Mouse (Mus musculus) ES-E14 (cell line): ENCODE data around the gene 4933411K16Rik. TPM values are rescaled to one million over a fixed set of nuclear protein-coding genes. Genes with fewer than 3 reads are reported as not detected.

ENCODE experiments used
- DNase-seq: peaks from one replicate; pipeline ENCODE4 v3.0.0-alpha.2; 2013; ENCODE audit warnings: low read depth, low spot score
- H3K27ac ChIP-seq: 2 replicates; pipeline ENCODE4 v1.5.1; 2012; ENCODE audit warnings: low read depth, mild to moderate bottlenecking, low read length, moderate library complexity, mixed read lengths; ENCODE audit not compliant: poor library complexity, insufficient read depth, severe bottlenecking
- H3K36me3 ChIP-seq: 2 replicates; pipeline ENCODE4 v1.6.1; 2012; ENCODE audit warnings: mild to moderate bottlenecking, low read length, moderate library complexity, mixed read lengths; ENCODE audit not compliant: control insufficient read depth, poor library complexity, insufficient read depth, severe bottlenecking
- H3K4me1 ChIP-seq, 2 experiments: fragments of 150-350 bp in 1 of 2; sonication (generic) in 1 of 2; 2 replicates each; pipeline ENCODE4 v1.6.1; 2012; ENCODE audit warnings: low read length in 2 of 2, mild to moderate bottlenecking in 1 of 2, mixed read lengths in 1 of 2; ENCODE audit not compliant: control insufficient read depth in 2 of 2, insufficient read depth in 2 of 2, poor library complexity in 1 of 2
- H3K4me3 ChIP-seq, 2 experiments: fragments of 150-350 bp in 1 of 2; sonication (generic) in 1 of 2; 2 replicates each; pipeline ENCODE4 v1.5.1; 2012; ENCODE audit warnings: low read length in 2 of 2, low read depth in 1 of 2, mild to moderate bottlenecking in 1 of 2, mixed read lengths in 1 of 2; ENCODE audit not compliant: insufficient read depth in 1 of 2, poor library complexity in 1 of 2, severe bottlenecking in 1 of 2
- H3K9ac ChIP-seq: 2 replicates; pipeline ENCODE4 v1.6.1; 2012; ENCODE audit warnings: low read depth, mild to moderate bottlenecking, low read length, mixed read lengths; ENCODE audit not compliant: poor library complexity, insufficient read depth, severe bottlenecking
- H3K9me3 ChIP-seq: fragments of 150-350 bp; sonication (generic); 2 replicates; pipeline ENCODE4 v1.6.1; 2012; ENCODE audit warnings: low read depth, mild to moderate bottlenecking, low read length; ENCODE audit not compliant: control insufficient read depth, insufficient read depth
- CHD2 ChIP-seq: IDR thresholded peaks from 2 replicates; pipeline ENCODE4 v1.6.1; 2014; ENCODE audit warnings: mild to moderate bottlenecking, low read depth, low read length, inconsistent platforms
- HCFC1 ChIP-seq: IDR thresholded peaks from 2 replicates; pipeline ENCODE4 v1.6.1; 2012; ENCODE audit warnings: low read length, inconsistent platforms, borderline replicate concordance; ENCODE audit not compliant: insufficient read depth
- MAFK ChIP-seq: IDR thresholded peaks from 2 replicates; pipeline ENCODE4 v1.6.1; 2014; ENCODE audit warnings: mild to moderate bottlenecking, low read depth, low read length, inconsistent platforms; ENCODE audit not compliant: insufficient read depth
- ZC3H11A ChIP-seq: IDR thresholded peaks from 2 replicates; pipeline ENCODE4 v1.6.1; 2012; ENCODE audit warnings: low read depth, mild to moderate bottlenecking, inconsistent platforms, low read length, borderline replicate concordance
- ZNF384 ChIP-seq: IDR thresholded peaks from 2 replicates; pipeline ENCODE4 v1.6.1; 2012; ENCODE audit warnings: low read depth, low read length, inconsistent platforms
- in situ Hi-C, 2 experiments: fragments of 600-800 bp; cut with MboI; formaldehyde crosslinking; loops; one replicate each; pipeline ENCODE4 v1.15.1; 2025; ENCODE audit warnings: low sequenced_read_pairs in 2 of 2, inconsistent platforms in 1 of 2; ENCODE audit not compliant: unreplicated experiment in 2 of 2
- total RNA-seq: library from RNA; depleted of rRNA; stranded (reverse); fragments of 300-350 nt; gene quantifications from 2 replicates; pipeline ENCODE4 v1.2.3, GENCODE M21; 2012

Gene 4933411K16Rik
- total RNA-seq, 1 experiment: 0.62 TPM

- Histone ChIP-seq H3K9me3 (no peaks in the 10 kb centered on the region), H3K27ac (no peak within 1 kb of the TSS), H3K4me3 (peak within 1 kb of the TSS; percentile 5 to 20; a peak in 1 of 4 replicates), H3K4me1 (peaks cover 0 to 16% of the 10 kb centered on the region in 2 experiments; a peak in 2 of 4 replicates), H3K9ac (no peak within 1 kb of the TSS), H3K36me3 (no peaks in the 10 kb centered on the region)
- in situ Hi-C loops: no loop called here
- TF ChIP-seq ZNF384 (no peak), ZC3H11A (peak; percentile 41; the same call in 1 of the 2 replicates)
- DNase-seq: peak; percentile 57
These were observed 16.4 kb upstream of the 4933411K16Rik start, which contains the start of gene Ankrd2 for GRCm38 (mm10) chr19:42035456-42036248. Ankrd2 (plus strand) TSS chr19:42036000.

GRCm38 (mm10) chr19:42036357-42036756 is 15.7 kb upstream of the 4933411K16Rik start:
- in situ Hi-C loops: no loop called here
- Histone ChIP-seq H3K9ac (no peak overlapping the region), H3K27ac (no peak overlapping the region), H3K4me1 (peaks cover 0 to 16% of the 10 kb centered on the region in 2 experiments; a peak in 2 of 4 replicates), H3K36me3 (no peaks in the 10 kb centered on the region), H3K9me3 (no peaks in the 10 kb centered on the region), H3K4me3 (no peak overlapping the region)
- TF ChIP-seq MAFK: no peak
- TF ChIP-seq ZC3H11A: no peak
- no peak for TF ChIP-seq CHD2
- no peak for TF ChIP-seq HCFC1
- TF ChIP-seq ZNF384: no peak
- no peak for DNase-seq

GRCm38 (mm10) chr19:42037167-42037702 is 14.8 kb upstream of the 4933411K16Rik start:
- no peak for TF ChIP-seq MAFK
- no peak for TF ChIP-seq HCFC1
- no peak for TF ChIP-seq CHD2
- TF ChIP-seq ZNF384: no peak
- TF ChIP-seq ZC3H11A: no peak
- Histone ChIP-seq H3K9ac (no peak overlapping the region), H3K4me3 (no peak overlapping the region), H3K27ac (no peak overlapping the region), H3K9me3 (no peaks in the 10 kb centered on the region), H3K4me1 (peaks cover 0 to 16% of the 10 kb centered on the region in 2 experiments; a peak in 2 of 4 replicates), H3K36me3 (no peaks in the 10 kb centered on the region)
- DNase-seq: no peak
- in situ Hi-C loops: no loop called here

GRCm38 (mm10) chr19:42038310-42038709 is 13.7 kb upstream of the 4933411K16Rik start:
- Histone ChIP-seq H3K9me3 (no peaks in the 10 kb centered on the region), H3K9ac (no peak overlapping the region), H3K27ac (no peak overlapping the region), H3K4me1 (peaks cover 0 to 16% of the 10 kb centered on the region in 2 experiments; a peak in 2 of 4 replicates), H3K4me3 (no peak overlapping the region), H3K36me3 (no peaks in the 10 kb centered on the region)
- TF ChIP-seq ZC3H11A (no peak), CHD2 (no peak), MAFK (no peak), ZNF384 (no peak), HCFC1 (no peak)
- no peak for DNase-seq
- in situ Hi-C loops: no loop called here
